Comparison of ENCODE assay signal across 8 mouse cellular contexts in genomic region chr8:70609849-70610795, GRCm38 (mm10). TPM values are rescaled to one million over a fixed set of nuclear protein-coding genes. Genes with fewer than 3 reads are reported as not detected.
DNase-seq lines count a peak whose midpoint lies in the region; ATAC-seq and TF ChIP-seq lines count a peak whose summit lies in the region.

No protein-coding gene starts in this region.

- TF ChIP-seq EP300 in stomach, postnatal 0 days (optimal IDR thresholded peaks at IDR 0.05) = peak; percentile 10

- peak overlapping the region; percentile 71 for H3K4me3 ChIP-seq in bone marrow macrophage, adult 2 months (ENCODE audit: insufficient read depth, low read length)
- peak overlapping the region; percentile 54 to 64 for H3K4me3 ChIP-seq in heart, embryonic 14.5 days (ENCODE audit: control insufficient read depth in 1 of 2, insufficient read depth in 1 of 2, low read depth in 1 of 2, low read length in 2 of 2)
- H3K4me3 ChIP-seq in kidney, postnatal 0 days (replicated peaks; ENCODE audit: low read depth, low read length) = peak overlapping the region; percentile 41
- H3K4me3 ChIP-seq in liver, embryonic 15.5 days (replicated peaks) = peak overlapping the region; percentile 76
- peak overlapping the region; percentile 75 for H3K4me3 ChIP-seq in stomach, postnatal 0 days (ENCODE audit: low read depth, low read length)

- WGBS in heart, embryonic 14.5 days = 1% methylated on average over 44 of the region's 45 CpGs
- WGBS in kidney, postnatal 0 days = under 1% methylated on average over 41 of the region's 45 CpGs
- under 1% methylated on average over 45 of the region's 45 CpGs for WGBS in liver, embryonic 15.5 days (ENCODE audit: insufficient replicate concordance)
- under 1% methylated on average over 39 of the region's 45 CpGs for WGBS in stomach, postnatal 0 days

- peak; percentile 97 for DNase-seq in CD4-positive helper T cell, adult 2 months (ENCODE audit: low read depth, low spot score)
- DNase-seq in fibroblast of lung, adult 2 months (ENCODE audit: low read depth) = peak; percentile 87
- peak; percentile 98 for DNase-seq in kidney, postnatal 0 days (ENCODE audit: low spot score)
- DNase-seq in neural tube, embryonic 10.5 days (ENCODE audit: extremely low spot score, low spot score) = peak; percentile 88
- DNase-seq in stomach, postnatal 0 days (ENCODE audit: low spot score) = peak; percentile 94

- H3K36me3 ChIP-seq in heart, embryonic 14.5 days (ENCODE audit: control insufficient read depth, insufficient read depth, low read length) = no peaks in the 10 kb centered on the region
- H3K36me3 ChIP-seq in kidney, postnatal 0 days (ENCODE audit: insufficient read depth, low read length) = no peaks in the 10 kb centered on the region
- no peaks in the 10 kb centered on the region for H3K36me3 ChIP-seq in liver, embryonic 15.5 days (replicated peaks)
- H3K36me3 ChIP-seq in stomach, postnatal 0 days (ENCODE audit: control insufficient read depth, insufficient read depth, low read length) = no peaks in the 10 kb centered on the region

- peak overlapping the region; percentile 99 for H3K4me2 ChIP-seq in heart, embryonic 14.5 days (ENCODE audit: low read length)
- H3K4me2 ChIP-seq in kidney, postnatal 0 days (ENCODE audit: low read length) = peak overlapping the region; percentile 93
- peak overlapping the region; percentile 100 for H3K4me2 ChIP-seq in liver, embryonic 15.5 days
- peak overlapping the region; percentile 94 for H3K4me2 ChIP-seq in stomach, postnatal 0 days (replicated peaks; ENCODE audit: low read depth)

- H3K27me3 ChIP-seq in heart, embryonic 14.5 days (ENCODE audit: control insufficient read depth, insufficient read depth, low read length) = no peaks in the 10 kb centered on the region
- H3K27me3 ChIP-seq in kidney, postnatal 0 days (ENCODE audit: insufficient read depth, low read length) = no peaks in the 10 kb centered on the region
- H3K27me3 ChIP-seq in liver, embryonic 15.5 days = peaks cover 16% of the 10 kb centered on the region
- no peaks in the 10 kb centered on the region for H3K27me3 ChIP-seq in stomach, postnatal 0 days (ENCODE audit: control insufficient read depth, insufficient read depth, low read length)

- TF ChIP-seq POLR2A in bone marrow macrophage, adult 2 months (IDR thresholded peaks at IDR 0.05; ENCODE audit: borderline replicate concordance, low read depth, low read length) = no peak; the same call in 1 of the 2 replicates

- H3K4me1 ChIP-seq in bone marrow macrophage, adult 2 months (ENCODE audit: control insufficient read depth, insufficient read depth, low read length) = peaks cover 42% of the 10 kb centered on the region
- H3K4me1 ChIP-seq in heart, embryonic 14.5 days (ENCODE audit: control insufficient read depth in 2 of 2, insufficient read depth in 2 of 2, low read length in 2 of 2) = peaks cover 20 to 26% of the 10 kb centered on the region in 2 experiments; a peak in 3 of 4 replicates
- peaks cover 14% of the 10 kb centered on the region; the same call in 1 of the 2 replicates for H3K4me1 ChIP-seq in kidney, postnatal 0 days (replicated peaks; ENCODE audit: insufficient read depth, low read length)
- peaks cover 90% of the 10 kb centered on the region for H3K4me1 ChIP-seq in liver, embryonic 15.5 days (replicated peaks)
- H3K4me1 ChIP-seq in stomach, postnatal 0 days (replicated peaks; ENCODE audit: control insufficient read depth, insufficient read depth) = peaks cover 3% of the 10 kb centered on the region

- peak overlapping the region; percentile 99 for H3K27ac ChIP-seq in bone marrow macrophage, adult 2 months (ENCODE audit: insufficient read depth, low read depth, low read length)
- peak overlapping the region; percentile 94 to 98 for H3K27ac ChIP-seq in heart, embryonic 14.5 days (replicated peaks in 1 of 2; ENCODE audit: control insufficient read depth in 1 of 2, insufficient read depth in 1 of 2, low read depth in 2 of 2, low read length in 2 of 2)
- peak overlapping the region; percentile 98 for H3K27ac ChIP-seq in kidney, postnatal 0 days
- peak overlapping the region; percentile 85 for H3K27ac ChIP-seq in liver, embryonic 15.5 days (replicated peaks)
- H3K27ac ChIP-seq in stomach, postnatal 0 days (replicated peaks) = peak overlapping the region; percentile 97

- peak overlapping the region; percentile 77 for H3K9ac ChIP-seq in heart, embryonic 14.5 days (ENCODE audit: low read length)
- H3K9ac ChIP-seq in kidney, postnatal 0 days (ENCODE audit: low read depth, low read length) = peak overlapping the region; percentile 74
- peak overlapping the region; percentile 69 for H3K9ac ChIP-seq in liver, embryonic 15.5 days
- H3K9ac ChIP-seq in stomach, postnatal 0 days (ENCODE audit: low read length) = peak overlapping the region; percentile 60

- TF ChIP-seq CTCF in bone marrow macrophage, adult 2 months (IDR thresholded peaks at IDR 0.05; ENCODE audit: low read depth, low read length) = no peak
- TF ChIP-seq CTCF in kidney, postnatal 0 days (IDR thresholded peaks at IDR 0.05; ENCODE audit: low read depth) = no peak
- no peak for TF ChIP-seq CTCF in stomach, postnatal 0 days (IDR thresholded peaks at IDR 0.05; ENCODE audit: low read depth)

- peak; percentile 66 for ATAC-seq in heart, embryonic 14.5 days (ENCODE audit: insufficient number of reproducible peaks, insufficient read depth, low FRiP score, low read depth)
- peak; percentile 58 for ATAC-seq in kidney, postnatal 0 days (replicated peaks; ENCODE audit: low FRiP score, low read depth)
- peak; percentile 51 for ATAC-seq in liver, embryonic 15.5 days (ENCODE audit: insufficient read depth)
- peak; percentile 85 for ATAC-seq in stomach, postnatal 0 days (ENCODE audit: low FRiP score, low TSS enrichment)

- no peaks in the 10 kb centered on the region for H3K9me3 ChIP-seq in heart, embryonic 14.5 days (ENCODE audit: control insufficient read depth, low read length)
- no peaks in the 10 kb centered on the region for H3K9me3 ChIP-seq in kidney, postnatal 0 days (replicated peaks; ENCODE audit: low read length)
- H3K9me3 ChIP-seq in liver, embryonic 15.5 days (replicated peaks) = no peaks in the 10 kb centered on the region
- no peaks in the 10 kb centered on the region for H3K9me3 ChIP-seq in stomach, postnatal 0 days (ENCODE audit: control insufficient read depth, low read length)

RNA-seq across cellular contexts. Expression of gene Ssbp4, which starts 1.4 kb away (rescaled TPM):
- polyA plus RNA-seq in bone marrow macrophage, adult 2 months (2012; ENCODE audit: insufficient read depth, insufficient read length, missing spikeins) = 106 and 123 TPM in 2 replicates
- polyA plus RNA-seq in heart, embryonic 14.5 days (2014; fragmentation: Nextera tagmentation; extraction: Ambion mirVana) = 83.7 and 85.8 TPM in 2 replicates
- 166 and 188 TPM in 2 replicates for polyA plus RNA-seq in kidney, postnatal 0 days (2015; fragmentation: Nextera tagmentation; extraction: Ambion mirVana)
- 37.8 and 47.7 TPM in 2 replicates for polyA plus RNA-seq in liver, embryonic 15.5 days (2015; fragmentation: Nextera tagmentation; extraction: Ambion mirVana)
- 66.7 and 83.8 TPM in 2 replicates for polyA plus RNA-seq in stomach, postnatal 0 days (2015; fragmentation: Nextera tagmentation; extraction: Ambion mirVana)

RNA-seq across cellular contexts. Expression of gene Lrrc25, which starts 5.8 kb away (rescaled TPM):
- 185 and 197 TPM in 2 replicates for polyA plus RNA-seq in bone marrow macrophage, adult 2 months (2012; ENCODE audit: insufficient read depth, insufficient read length, missing spikeins)
- 1.3 and 3.2 TPM in 2 replicates for polyA plus RNA-seq in heart, embryonic 14.5 days (2014; fragmentation: Nextera tagmentation; extraction: Ambion mirVana)
- 1.9 and 2.8 TPM in 2 replicates for polyA plus RNA-seq in kidney, postnatal 0 days (2015; fragmentation: Nextera tagmentation; extraction: Ambion mirVana)
- 7.2 and 7.4 TPM in 2 replicates for polyA plus RNA-seq in liver, embryonic 15.5 days (2015; fragmentation: Nextera tagmentation; extraction: Ambion mirVana)
- polyA plus RNA-seq in stomach, postnatal 0 days (2015; fragmentation: Nextera tagmentation; extraction: Ambion mirVana) = 2.3 and 2.7 TPM in 2 replicates

RNA-seq across cellular contexts. Expression of gene Isyna1, which starts 15.9 kb away (rescaled TPM):
- polyA plus RNA-seq in bone marrow macrophage, adult 2 months (2012; ENCODE audit: insufficient read depth, insufficient read length, missing spikeins) = 36.0 and 41.4 TPM in 2 replicates
- 59.5 and 69.8 TPM in 2 replicates for polyA plus RNA-seq in heart, embryonic 14.5 days (2014; fragmentation: Nextera tagmentation; extraction: Ambion mirVana)
- 166 and 169 TPM in 2 replicates for polyA plus RNA-seq in kidney, postnatal 0 days (2015; fragmentation: Nextera tagmentation; extraction: Ambion mirVana)
- 43.2 and 44.7 TPM in 2 replicates for polyA plus RNA-seq in liver, embryonic 15.5 days (2015; fragmentation: Nextera tagmentation; extraction: Ambion mirVana)
- 37.4 and 39.3 TPM in 2 replicates for polyA plus RNA-seq in stomach, postnatal 0 days (2015; fragmentation: Nextera tagmentation; extraction: Ambion mirVana)

RNA-seq across cellular contexts. Expression of gene Gdf15, which starts 22.1 kb away (rescaled TPM):
- 3.3 and 4.9 TPM in 2 replicates for polyA plus RNA-seq in bone marrow macrophage, adult 2 months (2012; ENCODE audit: insufficient read depth, insufficient read length, missing spikeins)
- 1.1 TPM in 2 replicates for polyA plus RNA-seq in heart, embryonic 14.5 days (2014; fragmentation: Nextera tagmentation; extraction: Ambion mirVana)
- polyA plus RNA-seq in kidney, postnatal 0 days (2015; fragmentation: Nextera tagmentation; extraction: Ambion mirVana) = 3.0 and 3.2 TPM in 2 replicates
- polyA plus RNA-seq in liver, embryonic 15.5 days (2015; fragmentation: Nextera tagmentation; extraction: Ambion mirVana) = 3.4 and 4.3 TPM in 2 replicates
- 0.30 and 0.33 TPM in 2 replicates for polyA plus RNA-seq in stomach, postnatal 0 days (2015; fragmentation: Nextera tagmentation; extraction: Ambion mirVana)

RNA-seq across cellular contexts. Expression of gene Pgpep1, which starts 50.1 kb away (rescaled TPM):
- polyA plus RNA-seq in bone marrow macrophage, adult 2 months (2012; ENCODE audit: insufficient read depth, insufficient read length, missing spikeins) = 33.0 and 35.2 TPM in 2 replicates
- 39.7 and 46.6 TPM in 2 replicates for polyA plus RNA-seq in heart, embryonic 14.5 days (2014; fragmentation: Nextera tagmentation; extraction: Ambion mirVana)
- 84.2 and 87.5 TPM in 2 replicates for polyA plus RNA-seq in kidney, postnatal 0 days (2015; fragmentation: Nextera tagmentation; extraction: Ambion mirVana)
- polyA plus RNA-seq in liver, embryonic 15.5 days (2015; fragmentation: Nextera tagmentation; extraction: Ambion mirVana) = 21.7 and 22.3 TPM in 2 replicates
- polyA plus RNA-seq in stomach, postnatal 0 days (2015; fragmentation: Nextera tagmentation; extraction: Ambion mirVana) = 23.3 and 25.2 TPM in 2 replicates

Comparison
In these comparisons a context has a peak if more than half of its experiments do, and no peak if none do; other contexts are left out.
1. Peak in every context shown above with its lines: DNase-seq, ATAC-seq, H3K4me3 ChIP-seq and H3K27ac ChIP-seq.
2. RNA of gene Lrrc25, which starts 5.8 kb away (polyA plus RNA-seq): 185 to 197 TPM in bone marrow macrophage, adult 2 months; 7.2 to 7.4 TPM in liver, embryonic 15.5 days, 2.3 to 2.7 TPM in stomach, postnatal 0 days, 1.9 to 2.8 TPM in kidney, postnatal 0 days and 1.3 to 3.2 TPM in heart, embryonic 14.5 days; every median in the first group is over 10 times any median in the second.